Mouse (Mus musculus) left cerebral cortex, adult 8-10 months (tissue): ENCODE measurements around the gene Ccnl1. TPM values are rescaled to one million over a fixed set of nuclear protein-coding genes. Genes with fewer than 3 reads are reported as not detected.

ENCODE experiments used
- DNase-seq, 2 experiments: peaks; one replicate each; pipeline ENCODE4 v3.0.0; 2022; ENCODE audit warnings: low spot score in 2 of 2
- total RNA-seq, 4 experiments: library from RNA; stranded (reverse); gene quantifications; 2 replicates each; pipeline ENCODE4 v1.2.4; 2022

The Ccnl1 gene
- total RNA-seq, 4 experiments from 2014 or later: 50.2 to 57.0 (median 52.7) TPM

- DNase-seq: no peak
Measured at GRCm38 (mm10) chr3:65959416-65960001, 1.5 kb upstream of the Ccnl1 start.

DNA sequence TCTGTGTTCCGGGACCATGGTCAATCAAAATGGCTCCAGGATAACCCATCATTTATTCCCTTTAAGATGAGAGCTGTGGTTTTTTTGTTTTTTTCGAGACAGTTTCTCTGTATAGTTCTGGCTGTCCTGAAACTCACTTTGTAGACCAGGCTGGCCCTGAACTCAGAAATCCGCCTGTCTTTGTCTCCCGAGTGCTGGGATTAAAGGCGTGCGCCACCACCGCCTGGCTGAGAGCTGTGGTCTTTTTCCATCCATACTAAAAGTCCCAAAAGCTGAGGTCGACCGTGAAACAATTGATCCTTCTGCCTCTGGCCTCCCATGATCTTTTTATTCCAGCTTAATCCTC lies 764 bp upstream of the Ccnl1 start:
- DNase-seq: no peak

- DNase-seq: peak; percentile 32 to 39
Measured at GRCm38 (mm10) chr3:65957271-65958101, 563 bp downstream of the Ccnl1 start.

- DNase-seq: no peak
Measured at GRCm38 (mm10) chr3:65954499-65955391, 3.3 kb downstream of the Ccnl1 start.

- DNase-seq: no peak
Measured at GRCm38 (mm10) chr3:65950831-65951365, 7.2 kb downstream of the Ccnl1 start.

DNA sequence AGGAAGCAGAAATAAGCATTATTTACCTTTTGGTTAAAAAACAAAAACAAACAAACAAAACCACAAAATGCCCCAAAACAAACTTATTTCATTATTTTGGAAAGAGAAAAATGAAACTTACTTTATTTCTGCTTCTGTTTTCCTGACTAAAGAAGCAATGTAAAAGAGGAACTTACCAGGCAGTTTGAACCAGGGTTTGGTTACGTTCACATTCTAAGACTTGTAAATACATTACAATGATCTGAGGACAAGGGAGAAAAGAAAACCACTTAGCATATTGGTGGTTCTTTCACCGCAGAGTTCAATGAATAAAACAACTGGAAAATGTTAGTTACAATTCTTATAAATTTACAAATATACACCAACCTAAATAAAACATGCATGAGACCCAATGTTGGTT lies 7.7 kb downstream of the Ccnl1 start:
- no peak for DNase-seq

DNA sequence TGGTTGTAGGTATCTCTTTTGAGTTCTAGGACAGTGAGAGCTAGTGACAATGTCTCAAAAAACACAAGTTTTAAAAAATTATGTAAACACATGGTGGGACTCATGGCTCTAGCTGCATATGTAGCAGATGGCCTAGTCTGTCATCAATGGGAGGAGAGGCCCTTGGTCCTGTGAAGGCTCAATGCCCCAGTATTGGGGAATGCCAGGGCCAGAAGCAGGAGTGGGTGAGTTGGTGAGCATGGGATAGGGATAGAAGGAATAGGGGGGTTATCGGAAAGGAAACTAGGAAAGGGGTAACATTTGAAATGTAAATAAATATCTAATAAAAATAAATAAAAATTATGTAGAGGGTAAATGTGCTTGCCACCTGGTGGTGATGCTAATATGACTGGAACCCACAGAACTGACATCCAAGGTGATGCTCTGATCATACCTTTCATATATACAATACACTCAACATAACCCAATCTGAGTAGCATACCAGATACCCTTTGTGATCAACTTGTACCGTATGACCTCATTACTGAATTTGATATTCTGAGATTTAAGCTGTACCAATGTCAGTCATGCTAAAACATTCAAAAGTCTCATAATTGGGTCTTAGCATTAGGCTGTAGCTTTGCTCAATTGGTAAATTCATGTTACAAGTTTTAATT lies 12.6 kb downstream of the Ccnl1 start:
- DNase-seq: no peak

DNA sequence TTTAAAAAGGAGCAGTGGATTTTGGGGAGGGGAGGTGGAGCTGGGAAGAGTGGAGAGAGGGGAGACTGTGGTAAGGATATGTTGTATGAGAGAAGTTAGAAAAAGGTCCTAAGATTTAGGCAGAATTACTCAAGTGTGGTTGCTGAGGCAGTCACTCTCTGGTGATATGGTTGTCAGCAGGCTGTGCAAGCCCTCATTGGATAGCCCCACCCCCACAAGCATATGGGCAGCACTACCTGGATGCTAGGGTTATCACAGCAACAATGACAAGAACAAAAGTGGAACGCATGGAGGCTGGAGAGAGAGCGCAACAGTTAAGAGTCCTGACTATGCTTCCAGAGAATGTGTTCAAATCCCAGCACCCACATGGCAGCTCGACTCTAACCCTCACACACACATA lies 13.3 kb downstream of the Ccnl1 start:
- no peak for DNase-seq

DNA sequence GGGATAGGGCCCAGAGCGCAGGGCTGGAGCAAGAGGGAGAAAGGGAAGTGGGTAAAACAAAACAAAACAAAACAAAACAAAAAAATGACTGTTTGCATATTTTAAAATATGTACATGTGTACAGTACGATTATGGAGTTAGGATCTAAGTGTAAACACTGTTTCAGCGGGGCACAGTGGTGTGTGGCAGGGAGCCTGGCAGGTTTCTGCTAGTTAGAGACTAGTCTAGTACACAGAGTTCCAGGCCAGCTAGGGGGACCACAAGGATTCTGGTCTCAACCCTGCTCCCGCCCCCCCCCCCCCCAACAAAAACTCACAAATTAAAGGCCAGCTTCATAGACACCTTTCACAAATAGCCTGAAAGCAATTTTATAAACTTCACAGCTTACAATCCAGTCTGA lies 14.6 kb downstream of the Ccnl1 start:
- no peak for DNase-seq

GRCm38 (mm10) chr3:65941052-65941451 lies 17.0 kb downstream of the Ccnl1 start:
- no peak for DNase-seq

GRCm38 (mm10) chr3:65938211-65938610 lies 19.8 kb downstream of the Ccnl1 start:
- no peak for DNase-seq

GRCm38 (mm10) chr3:65936384-65936783 lies 21.7 kb downstream of the Ccnl1 start:
- no peak for DNase-seq

DNA sequence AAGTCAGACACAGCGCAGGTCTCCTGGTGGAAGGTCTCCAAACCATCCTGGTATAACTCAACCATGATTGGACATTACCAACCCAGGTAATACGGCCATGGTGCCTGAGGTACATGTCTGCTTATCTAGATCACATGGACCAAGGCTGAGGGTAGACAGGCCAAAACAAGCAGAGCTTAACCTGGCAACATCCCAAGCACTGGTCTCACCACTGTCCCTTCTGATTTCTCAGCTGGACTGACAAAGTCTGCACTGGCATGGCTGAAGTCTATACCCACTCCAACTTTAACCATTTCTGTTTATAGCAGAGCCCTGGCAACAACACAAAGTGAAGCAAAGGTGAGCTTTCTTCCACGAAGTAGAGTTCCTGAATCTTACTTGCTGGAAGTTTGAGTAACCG lies 22.9 kb downstream of the Ccnl1 start:
- no peak for DNase-seq

DNA sequence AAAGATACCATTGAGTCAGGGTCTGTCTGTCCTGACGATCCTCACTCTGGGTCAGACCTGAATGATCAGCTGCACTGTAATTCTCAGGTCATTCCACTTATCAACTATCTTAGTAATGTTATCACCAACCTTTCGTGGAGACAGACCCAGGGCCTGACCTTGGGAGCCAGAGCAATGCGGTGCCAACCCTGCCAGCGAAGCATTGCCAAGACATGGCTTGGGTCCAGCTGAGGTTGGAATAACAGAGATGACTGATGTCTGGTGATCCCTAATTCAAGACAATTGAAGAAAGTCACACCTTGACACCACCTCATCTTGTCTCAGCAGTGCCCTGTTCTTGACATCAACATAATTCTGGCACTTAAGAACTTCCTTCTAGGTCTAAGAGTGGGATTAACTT lies 24.3 kb downstream of the Ccnl1 start:
- DNase-seq: no peak

DNA sequence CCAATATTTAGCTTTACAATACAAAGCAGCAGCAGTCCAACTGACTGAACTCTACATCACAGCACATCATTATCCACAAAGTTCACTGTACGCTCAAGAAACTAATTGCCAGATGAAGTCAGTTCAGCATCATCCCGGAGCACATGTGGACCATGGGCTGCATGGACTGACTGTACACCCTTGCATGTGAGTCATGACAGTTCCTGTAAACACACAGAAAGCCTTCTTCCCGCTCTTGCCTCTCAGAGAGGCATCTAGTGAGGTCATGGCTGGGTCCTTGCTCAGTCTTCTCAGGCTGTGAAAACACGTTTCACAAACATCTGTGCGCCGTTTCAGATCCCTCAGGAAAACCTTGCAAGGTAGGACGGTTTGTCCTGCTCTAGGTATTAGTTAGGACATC lies 26.5 kb downstream of the Ccnl1 start:
- DNase-seq: no peak

DNA sequence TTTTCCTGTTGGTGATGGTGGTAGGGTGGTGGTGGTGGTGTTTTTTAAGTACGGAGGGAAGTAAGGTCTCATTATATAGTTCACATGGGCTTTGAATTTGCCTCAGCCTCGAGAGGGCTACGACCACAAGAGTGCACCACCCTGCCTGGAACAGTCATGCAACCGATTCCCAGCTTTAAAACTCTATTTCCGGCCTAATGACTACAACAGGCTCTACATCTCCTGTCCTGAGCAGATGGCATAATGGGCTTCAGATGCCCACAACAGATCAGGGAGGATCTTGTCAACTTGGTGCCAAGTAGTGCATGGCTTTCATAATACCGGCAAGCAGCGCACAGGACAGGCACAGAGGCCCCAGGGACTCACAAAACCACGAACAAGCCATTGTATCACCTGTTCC lies 27.4 kb downstream of the Ccnl1 start:
- no peak for DNase-seq

- DNase-seq: peak in 1 of 2 experiments; percentile 51
Measured at GRCm38 (mm10) chr3:65929821-65930633, 28.0 kb downstream of the Ccnl1 start.

DNA sequence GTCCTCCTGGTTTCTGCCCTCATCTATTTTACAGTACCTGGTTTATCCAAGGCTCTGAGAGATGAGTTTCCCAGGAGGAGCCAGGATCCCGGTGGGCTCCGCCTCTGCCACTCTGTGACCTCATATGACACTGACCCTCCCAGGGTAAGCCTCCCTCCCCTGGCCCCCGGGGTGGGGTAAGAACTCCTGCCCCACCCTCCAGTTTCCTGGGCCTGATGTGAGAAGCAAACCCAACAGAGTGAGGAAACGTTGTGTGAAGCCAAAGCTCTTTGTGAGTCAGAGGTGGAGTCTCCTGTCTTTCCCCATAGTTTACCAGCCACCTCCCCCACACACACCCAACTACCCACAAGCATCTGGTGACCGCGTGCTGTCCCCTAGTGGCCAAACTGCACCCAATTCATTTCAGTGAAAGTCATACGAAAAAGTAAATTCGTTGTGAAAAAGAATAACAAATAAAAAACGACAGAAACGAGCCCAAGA lies 28.7 kb downstream of the Ccnl1 start:
- peak in 1 of 2 experiments; percentile 61 for DNase-seq

GRCm38 (mm10) chr3:65928614-65929272 lies 29.3 kb downstream of the Ccnl1 start:
- DNase-seq: no peak

GRCm38 (mm10) chr3:65927685-65928084 lies 30.4 kb downstream of the Ccnl1 start:
- no peak for DNase-seq
